Mouse (Mus musculus) myocyte (in vitro differentiated cells): ENCODE data around the gene Sike1. TPM values are rescaled to one million over a fixed set of nuclear protein-coding genes. Genes with fewer than 3 reads are reported as not detected.

Experiments
- H3K27me3 ChIP-seq: one replicate; pipeline ENCODE4 v1.6.1; 2011; ENCODE audit not compliant: control insufficient read depth, insufficient read depth, insufficient read length
- H3K36me3 ChIP-seq: one replicate; pipeline ENCODE4 v1.6.1; 2011; ENCODE audit not compliant: control insufficient read depth, insufficient read depth
- H3K4me2 ChIP-seq: one replicate; pipeline ENCODE4 v1.6.1; 2011; ENCODE audit warnings: low read depth, control low read depth
- H3K4me3 ChIP-seq: one replicate; pipeline ENCODE4 v1.5.1; 2011; ENCODE audit warnings: mild to moderate bottlenecking, control low read depth, moderate library complexity
- H3K79me2 ChIP-seq: one replicate; pipeline ENCODE4 v1.6.1; 2011; ENCODE audit not compliant: control insufficient read depth, insufficient read depth
- H3ac ChIP-seq: one replicate; pipeline ENCODE4 v1.6.1; 2011; ENCODE audit not compliant: control insufficient read depth, insufficient read length
- CEBPB ChIP-seq: IDR thresholded peaks from 2 replicates; pipeline ENCODE4 v1.6.1; 2011; ENCODE audit warnings: mild to moderate bottlenecking, moderate library complexity; ENCODE audit not compliant: poor library complexity, insufficient read depth, severe bottlenecking
- E2F4 ChIP-seq: IDR thresholded peaks from one replicate; pipeline ENCODE4 v1.6.1; 2011; ENCODE audit warnings: mild to moderate bottlenecking, control low read depth, moderate library complexity; ENCODE audit not compliant: insufficient read depth
- MAX ChIP-seq: IDR thresholded peaks from one replicate; pipeline ENCODE4 v1.6.1; 2011; ENCODE audit warnings: low read depth, mild to moderate bottlenecking, control low read depth
- MYOD1 ChIP-seq, 3 experiments: IDR thresholded peaks; one replicate each; pipeline ENCODE4 v1.6.1; 2011; ENCODE audit warnings: control low read depth in 2 of 3, low read depth in 2 of 3, mild to moderate bottlenecking in 2 of 3, moderate library complexity in 1 of 3; ENCODE audit not compliant: insufficient read length in 2 of 3, control insufficient read depth in 1 of 3
- MYOG ChIP-seq, 3 experiments: IDR thresholded peaks; one replicate each; pipeline ENCODE4 v1.6.1; 2011; ENCODE audit warnings: control low read depth in 2 of 3, low read depth in 2 of 3, mild to moderate bottlenecking in 2 of 3; ENCODE audit not compliant: insufficient read length in 2 of 3, control insufficient read depth in 1 of 3, insufficient read depth in 1 of 3
- POLR2A ChIP-seq: IDR thresholded peaks from one replicate; pipeline ENCODE4 v1.6.1; 2011; ENCODE audit warnings: low read depth, mild to moderate bottlenecking, control low read depth, moderate library complexity; ENCODE audit not compliant: insufficient read length
- POLR2AphosphoS2 ChIP-seq: IDR thresholded peaks from one replicate; pipeline ENCODE4 v1.6.1; 2011; ENCODE audit warnings: low read depth, control low read depth; ENCODE audit not compliant: insufficient read length
- REST ChIP-seq: IDR thresholded peaks from one replicate; pipeline ENCODE4 v1.6.1; 2011; ENCODE audit warnings: mild to moderate bottlenecking, control low read depth, moderate library complexity; ENCODE audit not compliant: insufficient read depth, insufficient read length
- SRF ChIP-seq: IDR thresholded peaks from one replicate; pipeline ENCODE4 v1.6.1; 2011; ENCODE audit warnings: low read depth; ENCODE audit not compliant: control insufficient read depth, insufficient read length
- TCF12 ChIP-seq: IDR thresholded peaks from one replicate; pipeline ENCODE4 v1.6.1; 2011; ENCODE audit warnings: mild to moderate bottlenecking, control low read depth; ENCODE audit not compliant: poor library complexity, insufficient read depth, severe bottlenecking
- TCF3 ChIP-seq: IDR thresholded peaks from one replicate; pipeline ENCODE4 v1.6.1; 2011; ENCODE audit warnings: low read depth, control low read depth; ENCODE audit not compliant: insufficient read length
- USF1 ChIP-seq: IDR thresholded peaks from one replicate; pipeline ENCODE4 v1.6.1; 2011; ENCODE audit warnings: low read depth, mild to moderate bottlenecking, control low read depth, moderate library complexity
- polyA plus RNA-seq: library from polyadenylated mRNA; unstranded; fragments of >200 nt; fragmentation: generic; extraction: Trizol; gene quantifications from one replicate; pipeline ENCODE4 v1.2.1, GENCODE M21; 2012; ENCODE audit warnings: missing spikeins

Sike1 gene
- polyA plus RNA-seq, 1 experiment = 27.0 TPM

- Histone ChIP-seq H3K79me2 (peaks cover 25% of the 10 kb centered on the region), H3ac (no peak overlapping the region), H3K4me3 (no peak overlapping the region), H3K36me3 (peaks cover 66% of the 10 kb centered on the region), H3K27me3 (no peaks in the 10 kb centered on the region), H3K4me2 (no peak overlapping the region)
- TF ChIP-seq TCF12 = no peak
- TF ChIP-seq TCF3 = no peak
- no peak for TF ChIP-seq REST
- TF ChIP-seq POLR2A = no peak
- TF ChIP-seq SRF = no peak
- no peak for TF ChIP-seq CEBPB
- TF ChIP-seq POLR2AphosphoS2 = no peak
- no peak for TF ChIP-seq MYOG (IDR thresholded peaks at IDR 0.05; ENCODE audit: control insufficient read depth in 1 of 3, insufficient read depth in 1 of 3, insufficient read length in 2 of 3, low read depth in 2 of 3)
- no peak for TF ChIP-seq MAX
- TF ChIP-seq E2F4 = no peak
- TF ChIP-seq USF1 = no peak
- TF ChIP-seq MYOD1 (IDR thresholded peaks at IDR 0.05; ENCODE audit: control insufficient read depth in 1 of 3, insufficient read length in 2 of 3, low read depth in 2 of 3) = no peak
These were observed 60.6 kb downstream of the Sike1 start for GRCm38 (mm10) chr3:103056016-103056595.

GRCm38 (mm10) chr3:103057752-103058151 is 62.2 kb downstream of the Sike1 start:
- Histone ChIP-seq H3ac (no peak overlapping the region), H3K4me3 (peak overlapping the region; percentile 93), H3K4me2 (peak overlapping the region; percentile 91), H3K79me2 (peaks cover 28% of the 10 kb centered on the region), H3K27me3 (no peaks in the 10 kb centered on the region), H3K36me3 (peaks cover 67% of the 10 kb centered on the region)
- TF ChIP-seq USF1 = no peak
- no peak for TF ChIP-seq MAX
- TF ChIP-seq E2F4 = no peak
- no peak for TF ChIP-seq TCF3
- no peak for TF ChIP-seq SRF
- TF ChIP-seq MYOD1 (IDR thresholded peaks at IDR 0.05; ENCODE audit: control insufficient read depth in 1 of 3, insufficient read length in 2 of 3, low read depth in 2 of 3) = no peak
- no peak for TF ChIP-seq MYOG (IDR thresholded peaks at IDR 0.05; ENCODE audit: control insufficient read depth in 1 of 3, insufficient read depth in 1 of 3, insufficient read length in 2 of 3, low read depth in 2 of 3)
- TF ChIP-seq POLR2A = no peak
- no peak for TF ChIP-seq TCF12
- TF ChIP-seq CEBPB = no peak
- no peak for TF ChIP-seq POLR2AphosphoS2
- no peak for TF ChIP-seq REST

Other genes starting within 250 kb of the Sike1 start
- gene Tshb, start 213.0 kb upstream of the Sike1 start, polyA plus RNA-seq = not detected
- gene Sycp1, start 59.6 kb upstream of the Sike1 start, polyA plus RNA-seq = 0.17 TPM
- gene Nr1h5, start 31.6 kb upstream of the Sike1 start, polyA plus RNA-seq = 0.17 TPM
- gene Csde1, start 24.7 kb downstream of the Sike1 start, polyA plus RNA-seq = 112 TPM
- gene Nras, start 62.6 kb downstream of the Sike1 start, polyA plus RNA-seq = 44.5 TPM
- gene Ampd1, start 78.3 kb downstream of the Sike1 start, polyA plus RNA-seq = 2.4 TPM
- gene Dennd2c, start 106.9 kb downstream of the Sike1 start, polyA plus RNA-seq = 2.4 TPM
- gene Bcas2, start 175.9 kb downstream of the Sike1 start, polyA plus RNA-seq = 71.4 TPM